Mouse (Mus musculus) embryonic facial prominence, embryonic 15.5 days (tissue): ENCODE results near the gene Slc35g1. TPM values are rescaled to one million over a fixed set of nuclear protein-coding genes. Genes with fewer than 3 reads are reported as not detected.
A peak's percentile ranks its signal among the peaks of the same experiment; 100 is the strongest.
"Not testable (repeated sequence)": the region's sequence is repeated elsewhere in the genome, so short reads cannot be mapped to it uniquely, and the experiment has no call there.

ENCODE experiments used
- ATAC-seq: fragments of 200-750 bp; cut with Nextera tagmentation; 2 replicates; pipeline ENCODE4 v1.8.0; 2017; ENCODE audit warnings: low read depth, moderate TSS enrichment; ENCODE audit not compliant: insufficient number of reproducible peaks, low FRiP score, low TSS enrichment
- H3K27ac ChIP-seq: fragments of 300-500 bp; sonication (generic); replicated peaks from 2 replicates; pipeline ENCODE4 v1.5.1; 2015; ENCODE audit warnings: mild to moderate bottlenecking, inconsistent platforms
- H3K27me3 ChIP-seq: fragments of 300-500 bp; sonication (generic); 2 replicates; pipeline ENCODE4 v1.6.1; 2015; ENCODE audit warnings: inconsistent platforms
- H3K36me3 ChIP-seq: fragments of 300-500 bp; sonication (generic); 2 replicates; pipeline ENCODE4 v1.6.1; 2015; ENCODE audit warnings: mild to moderate bottlenecking, inconsistent platforms
- H3K4me1 ChIP-seq: fragments of 300-500 bp; sonication (generic); 2 replicates; pipeline ENCODE4 v1.6.1; 2015; ENCODE audit warnings: inconsistent platforms
- H3K4me2 ChIP-seq: fragments of 300-500 bp; sonication (generic); replicated peaks from 2 replicates; pipeline ENCODE4 v1.6.1; 2015; ENCODE audit warnings: mild to moderate bottlenecking, inconsistent platforms
- H3K4me3 ChIP-seq: fragments of 300-500 bp; sonication (generic); replicated peaks from 2 replicates; pipeline ENCODE4 v1.5.1; 2015; ENCODE audit warnings: mild to moderate bottlenecking, inconsistent platforms
- H3K9ac ChIP-seq: fragments of 300-500 bp; sonication (generic); 2 replicates; pipeline ENCODE4 v1.6.1; 2015; ENCODE audit warnings: inconsistent platforms
- H3K9me3 ChIP-seq: fragments of 300-500 bp; sonication (generic); replicated peaks from 2 replicates; pipeline ENCODE4 v1.6.1; 2016; ENCODE audit warnings: inconsistent platforms
- WGBS: fragments of 180-500 bp; shearing (Covaris S2); methylation state at CpG from one replicate; pipeline ENCODE4 v1.1.7; 2015; 5-methylcytosine and 5-hydroxymethylcytosine counted together
- polyA plus RNA-seq: library from polyadenylated mRNA; unstranded; fragments of >200 nt; fragmentation: Nextera tagmentation; extraction: Ambion mirVana; gene quantifications from 2 replicates; pipeline ENCODE4 v1.2.1, GENCODE M21; 2015

Gene Slc35g1
- polyA plus RNA-seq, 1 experiment from 2014 or later: 3.1 TPM

DNA sequence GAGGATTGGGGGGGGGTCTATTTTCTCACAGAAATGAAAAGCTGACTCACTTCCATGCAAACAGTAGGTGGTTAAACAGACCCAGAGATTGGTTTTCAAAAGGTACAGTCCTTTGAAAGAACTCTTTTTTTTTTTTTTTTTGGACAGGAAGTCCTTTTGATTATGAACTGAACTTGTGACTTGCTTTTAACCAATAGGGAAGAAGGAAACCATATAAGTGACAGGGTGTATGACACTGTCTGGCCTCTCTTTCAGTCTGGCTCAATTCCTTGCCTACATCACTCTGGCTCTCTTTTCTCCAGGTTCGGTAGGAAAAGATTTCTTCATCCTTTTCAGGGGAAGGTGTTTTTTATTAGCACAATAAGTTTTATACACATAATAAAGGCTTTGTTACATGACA is 36.5 kb upstream of the Slc35g1 start:
- H3K36me3 ChIP-seq: no peaks in the 10 kb centered on the region
- 70% methylated on average over 1 of the region's 1 CpGs for WGBS

DNA sequence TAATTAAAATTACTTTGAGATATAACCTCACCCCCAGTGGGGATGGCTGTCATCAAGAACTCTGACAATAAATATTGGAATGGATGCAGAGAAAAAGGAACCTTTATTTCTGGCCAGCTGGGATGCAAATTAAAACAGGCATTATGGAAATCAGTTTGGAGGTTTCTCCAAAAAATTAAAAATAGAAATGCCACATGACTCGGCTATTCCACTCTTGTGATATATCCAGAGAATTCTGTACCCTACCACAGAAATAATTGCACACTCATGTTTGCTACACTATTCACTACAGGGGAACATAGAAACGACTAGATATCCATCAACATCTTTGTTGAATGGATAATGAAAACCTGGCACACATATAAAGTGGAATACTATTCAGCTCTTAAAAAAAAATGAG is 33.9 kb upstream of the Slc35g1 start:
- no peak overlapping the region for H3K9ac ChIP-seq
- 64% methylated on average over 2 of the region's 2 CpGs for WGBS
- no peaks in the 10 kb centered on the region for H3K27me3 ChIP-seq
- no peak overlapping the region for H3K4me2 ChIP-seq
- ATAC-seq: no peak
- H3K27ac ChIP-seq: no peak overlapping the region
- no peaks in the 10 kb centered on the region for H3K9me3 ChIP-seq
- no peaks in the 10 kb centered on the region for H3K36me3 ChIP-seq
- no peaks in the 10 kb centered on the region for H3K4me1 ChIP-seq
- no peak overlapping the region for H3K4me3 ChIP-seq

More for the DNA sequence above, 36.5 kb upstream of the Slc35g1 start:
- Histone ChIP-seq H3K4me2 (no peak overlapping the region), H3K9ac (no peak overlapping the region), H3K4me1 (no peaks in the 10 kb centered on the region), H3K4me3 (no peak overlapping the region), H3K27me3 (no peaks in the 10 kb centered on the region), H3K27ac (no peak overlapping the region), H3K9me3 (no peaks in the 10 kb centered on the region)
- no peak for ATAC-seq

DNA sequence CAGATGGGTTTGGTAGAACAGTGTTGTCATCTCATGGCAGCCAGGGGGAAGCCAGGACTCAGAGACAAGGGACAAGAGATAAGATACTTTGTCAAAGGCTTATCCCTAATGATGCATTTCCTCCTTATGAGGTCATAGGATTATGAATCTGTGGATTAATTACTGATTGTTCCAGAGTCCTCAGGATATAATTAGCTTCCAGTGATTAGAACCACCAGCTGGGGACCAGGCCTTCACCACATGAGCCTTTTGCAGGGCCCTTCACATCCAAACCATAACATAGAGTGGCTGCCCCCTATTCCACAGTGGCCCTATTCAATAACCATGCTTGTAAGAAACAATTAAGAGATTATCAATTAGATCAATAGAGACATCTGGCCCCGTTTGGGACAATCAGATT is 32.4 kb upstream of the Slc35g1 start:
- no peak overlapping the region for H3K9ac ChIP-seq
- no peak overlapping the region for H3K4me2 ChIP-seq
- H3K4me1 ChIP-seq: no peaks in the 10 kb centered on the region
- no peaks in the 10 kb centered on the region for H3K9me3 ChIP-seq
- no peaks in the 10 kb centered on the region for H3K36me3 ChIP-seq
- ATAC-seq: no peak
- H3K27me3 ChIP-seq: no peaks in the 10 kb centered on the region
- WGBS: 44% methylated on average over 1 of the region's 1 CpGs
- H3K4me3 ChIP-seq: no peak overlapping the region
- H3K27ac ChIP-seq: no peak overlapping the region

GRCm38 (mm10) chr19:38363879-38364659 is 31.7 kb upstream of the Slc35g1 start:
- H3K27ac ChIP-seq: no peak overlapping the region
- WGBS: 39% methylated on average over 6 of the region's 6 CpGs
- no peaks in the 10 kb centered on the region for H3K4me1 ChIP-seq
- no peak overlapping the region for H3K4me2 ChIP-seq
- no peak overlapping the region for H3K4me3 ChIP-seq
- H3K27me3 ChIP-seq: no peaks in the 10 kb centered on the region
- H3K36me3 ChIP-seq: no peaks in the 10 kb centered on the region
- H3K9ac ChIP-seq: no peak overlapping the region
- no peak for ATAC-seq
- no peaks in the 10 kb centered on the region for H3K9me3 ChIP-seq

- ATAC-seq: no peak
- H3K9me3 ChIP-seq: no peaks in the 10 kb centered on the region
- no peaks in the 10 kb centered on the region for H3K4me1 ChIP-seq
- no peaks in the 10 kb centered on the region for H3K36me3 ChIP-seq
- H3K4me3 ChIP-seq: no peak overlapping the region
- no peaks in the 10 kb centered on the region for H3K27me3 ChIP-seq
- H3K27ac ChIP-seq: no peak overlapping the region
- H3K9ac ChIP-seq: no peak overlapping the region
- no peak overlapping the region for H3K4me2 ChIP-seq
- 56% methylated on average over 11 of the region's 11 CpGs for WGBS
Measured at GRCm38 (mm10) chr19:38364939-38365614, 30.7 kb upstream of the Slc35g1 start.

DNA sequence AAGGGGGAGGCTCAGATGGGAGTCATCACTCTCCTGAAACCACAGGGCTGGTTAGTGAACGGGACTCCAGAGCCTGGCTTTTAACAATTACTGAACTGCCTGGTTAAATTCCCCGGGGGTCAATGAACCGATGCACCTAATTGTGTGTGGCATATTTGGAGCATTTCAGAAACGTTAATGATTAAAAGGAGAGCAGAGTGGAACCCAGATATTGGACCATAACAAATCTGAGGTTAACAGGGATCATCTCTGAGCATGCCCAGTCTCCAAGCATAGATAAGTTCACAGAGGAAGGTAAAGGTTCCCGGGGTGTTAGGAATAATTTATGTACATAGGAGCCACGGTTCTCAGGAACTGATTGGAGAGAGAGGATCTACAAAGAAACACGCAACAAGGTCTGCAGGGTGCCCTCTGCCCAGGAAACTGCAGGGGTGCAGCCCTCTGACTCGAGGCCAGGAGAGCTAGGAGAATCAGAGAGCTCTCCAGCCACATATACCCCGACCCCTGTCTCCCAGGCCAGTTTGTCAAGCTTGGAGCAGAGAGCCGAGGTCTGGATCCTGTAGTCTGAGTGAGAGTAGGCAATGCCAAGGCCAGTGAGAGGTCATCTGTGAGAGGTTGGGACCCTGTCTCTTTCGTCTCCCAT is 23.2 kb upstream of the Slc35g1 start:
- 0 out of 2 replicates have a peak, but pooled peaks cover 3% of the 10 kb centered on the region for H3K27me3 ChIP-seq
- H3K9me3 ChIP-seq: no peaks in the 10 kb centered on the region
- H3K9ac ChIP-seq: no peak overlapping the region
- H3K27ac ChIP-seq: no peak overlapping the region
- H3K4me1 ChIP-seq: no peaks in the 10 kb centered on the region
- no peak for ATAC-seq
- H3K36me3 ChIP-seq: no peaks in the 10 kb centered on the region
- 28% methylated on average over 11 of the region's 11 CpGs for WGBS
- H3K4me2 ChIP-seq: no peak overlapping the region
- no peak overlapping the region for H3K4me3 ChIP-seq

DNA sequence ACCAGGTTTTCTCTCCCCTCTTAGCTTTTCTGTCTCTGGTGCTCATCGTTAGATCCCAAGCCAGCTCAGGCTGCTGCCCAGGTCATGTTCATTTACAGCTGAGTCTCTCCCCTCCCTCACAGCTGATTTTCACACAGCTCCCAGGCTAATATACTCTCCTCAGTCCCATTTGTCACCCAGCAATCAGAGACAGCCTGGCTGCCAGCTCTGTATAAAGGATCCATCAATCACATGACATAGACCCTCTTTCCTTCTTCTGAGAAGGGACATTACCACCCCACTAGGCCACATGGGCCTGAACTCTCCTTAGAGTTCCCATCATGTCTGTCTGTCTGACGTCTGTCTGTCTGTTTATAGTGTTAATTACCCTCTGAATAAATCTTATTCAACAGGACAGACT is 22.4 kb upstream of the Slc35g1 start:
- WGBS: 71% methylated on average over 2 of the region's 2 CpGs
- Histone ChIP-seq H3K4me2 (no peak overlapping the region), H3K9ac (no peak overlapping the region), H3K27ac (no peak overlapping the region), H3K36me3 (no peaks in the 10 kb centered on the region), H3K4me3 (no peak overlapping the region), H3K27me3 (0 out of 2 replicates have a peak, but pooled peaks cover 3% of the 10 kb centered on the region), H3K4me1 (no peaks in the 10 kb centered on the region), H3K9me3 (no peaks in the 10 kb centered on the region)
- no peak for ATAC-seq

GRCm38 (mm10) chr19:38383769-38384168 is 12.0 kb upstream of the Slc35g1 start:
- Histone ChIP-seq H3K4me3 (no peak overlapping the region), H3K4me1 (no peaks in the 10 kb centered on the region), H3K27ac (no peak overlapping the region), H3K9me3 (no peaks in the 10 kb centered on the region), H3K27me3 (no peaks in the 10 kb centered on the region), H3K36me3 (no peaks in the 10 kb centered on the region), H3K9ac (no peak overlapping the region), H3K4me2 (no peak overlapping the region)
- no peak for ATAC-seq
- 87% methylated on average over 12 of the region's 12 CpGs for WGBS

GRCm38 (mm10) chr19:38387021-38387420 is 8.8 kb upstream of the Slc35g1 start:
- not testable (repeated sequence) for H3K4me1 ChIP-seq, H3K27ac ChIP-seq, H3K27me3 ChIP-seq, H3K4me3 ChIP-seq, H3K9me3 ChIP-seq, H3K4me2 ChIP-seq, ATAC-seq, H3K9ac ChIP-seq, H3K36me3 ChIP-seq
- 85% methylated on average over 1 of the region's 1 CpGs for WGBS

DNA sequence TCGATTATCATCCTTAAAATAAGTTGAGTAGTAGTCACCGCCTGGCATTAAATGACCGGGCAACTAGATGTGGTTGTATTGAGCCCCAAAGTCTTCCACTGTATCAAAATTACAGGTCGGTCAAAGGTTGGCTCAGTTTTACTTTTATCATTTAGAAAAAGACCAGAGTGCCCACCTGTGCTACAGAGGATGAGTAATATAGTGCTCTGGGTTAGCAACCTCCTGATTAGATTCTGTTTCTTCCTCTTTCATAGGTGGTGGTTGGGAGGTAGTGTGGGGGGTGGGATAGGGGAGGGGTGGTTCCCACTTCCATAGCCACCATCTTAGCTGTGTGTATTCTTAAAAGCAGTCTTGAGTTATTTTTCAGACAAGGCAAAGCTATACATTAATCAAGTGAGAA is 7.9 kb upstream of the Slc35g1 start:
- no peak overlapping the region for H3K9ac ChIP-seq
- 89% methylated on average over 4 of the region's 4 CpGs for WGBS
- ATAC-seq: no peak
- no peak overlapping the region for H3K27ac ChIP-seq
- no peaks in the 10 kb centered on the region for H3K27me3 ChIP-seq
- no peaks in the 10 kb centered on the region for H3K36me3 ChIP-seq
- no peaks in the 10 kb centered on the region for H3K4me1 ChIP-seq
- H3K4me2 ChIP-seq: no peak overlapping the region
- H3K9me3 ChIP-seq: no peaks in the 10 kb centered on the region
- H3K4me3 ChIP-seq: no peak overlapping the region

DNA sequence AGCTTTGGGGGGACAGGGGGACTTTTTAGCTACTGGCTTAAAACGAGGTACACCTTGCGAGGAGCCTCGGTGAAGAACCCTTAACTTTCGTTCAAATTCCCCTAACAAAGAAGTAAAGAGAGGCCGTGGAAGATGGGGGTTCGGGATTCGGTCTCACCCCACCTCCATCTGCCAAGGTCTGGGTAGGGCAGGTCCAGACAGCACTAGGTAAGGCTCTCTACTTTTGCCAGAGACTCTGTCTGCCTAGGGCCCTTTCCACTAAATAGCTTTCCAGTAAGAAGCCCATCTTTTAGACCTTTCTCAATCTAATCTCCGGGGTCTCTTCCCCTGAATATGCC is 822 bp downstream of the Slc35g1 start:
- Histone ChIP-seq H3K27ac (no peak overlapping the region), H3K4me1 (peaks cover 7% of the 10 kb centered on the region; the same call in 1 of the 2 replicates), H3K27me3 (no peaks in the 10 kb centered on the region), H3K9ac (no peak overlapping the region), H3K9me3 (no peaks in the 10 kb centered on the region), H3K4me2 (peak overlapping the region; percentile 95), H3K4me3 (peak overlapping the region; percentile 62), H3K36me3 (no peaks in the 10 kb centered on the region)
- no peak for ATAC-seq
- 27% methylated on average over 8 of the region's 8 CpGs for WGBS
